Mouse (Mus musculus): Measurements from ENCODE around the gene Olfr1277. TPM values are rescaled to one million over a fixed set of nuclear protein-coding genes. Genes with fewer than 3 reads are reported as not detected.

The Olfr1277 gene
- polyA plus RNA-seq (2014; fragmentation: Nextera tagmentation; extraction: Ambion mirVana) = not detected in 2 replicates

DNA sequence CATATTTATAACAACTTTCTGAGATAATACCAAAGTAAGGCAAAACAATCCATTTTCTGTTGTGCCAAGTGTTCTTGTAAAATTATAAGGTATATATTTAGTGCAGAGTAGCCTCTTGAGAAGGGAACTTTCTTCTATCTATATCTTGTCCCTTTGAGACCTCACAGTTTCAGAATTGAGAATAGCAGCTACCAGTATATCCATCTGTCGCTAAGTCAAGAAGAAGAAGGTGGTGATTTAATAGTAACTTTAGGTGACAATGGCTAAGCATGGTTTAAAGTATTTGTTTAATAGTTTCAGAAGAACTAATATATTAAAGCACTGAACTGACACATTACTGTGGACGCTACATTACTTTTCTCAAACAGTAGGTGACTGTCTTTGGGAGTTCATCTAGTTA, at the start of gene Olfr1277:
Olfr1277 (minus strand) TSS at position 101 of the 400 bp plus-strand sequence.
- Histone ChIP-seq H3K4me2 (ENCODE audit: low read length) (no peak within 1 kb of the TSS), H3K27me3 (ENCODE audit: control insufficient read depth, insufficient read depth, low read length) (no peaks in the 10 kb centered on the region), H3K36me3 (ENCODE audit: control insufficient read depth, insufficient read depth, low read length) (no peaks in the 10 kb centered on the region), H3K9me3 (ENCODE audit: control insufficient read depth, low read length) (peaks cover 2% of the 10 kb centered on the region; the same call in 1 of the 2 replicates), H3K4me3 (ENCODE audit: control insufficient read depth in 1 of 2, insufficient read depth in 1 of 2, low read depth in 1 of 2, low read length in 2 of 2) (no peak within 1 kb of the TSS), H3K27ac (replicated peaks in 1 of 2; ENCODE audit: control insufficient read depth in 1 of 2, insufficient read depth in 1 of 2, low read depth in 2 of 2, low read length in 2 of 2) (no peak within 1 kb of the TSS), H3K4me1 (ENCODE audit: control insufficient read depth in 2 of 2, insufficient read depth in 2 of 2, low read length in 2 of 2) (no peaks in the 10 kb centered on the region), H3K9ac (ENCODE audit: low read length) (no peak within 1 kb of the TSS)
- no peak for ATAC-seq (ENCODE audit: insufficient number of reproducible peaks, insufficient read depth, low FRiP score, low read depth)
- 69% methylated on average over 2 of the region's 2 CpGs for WGBS

DNA sequence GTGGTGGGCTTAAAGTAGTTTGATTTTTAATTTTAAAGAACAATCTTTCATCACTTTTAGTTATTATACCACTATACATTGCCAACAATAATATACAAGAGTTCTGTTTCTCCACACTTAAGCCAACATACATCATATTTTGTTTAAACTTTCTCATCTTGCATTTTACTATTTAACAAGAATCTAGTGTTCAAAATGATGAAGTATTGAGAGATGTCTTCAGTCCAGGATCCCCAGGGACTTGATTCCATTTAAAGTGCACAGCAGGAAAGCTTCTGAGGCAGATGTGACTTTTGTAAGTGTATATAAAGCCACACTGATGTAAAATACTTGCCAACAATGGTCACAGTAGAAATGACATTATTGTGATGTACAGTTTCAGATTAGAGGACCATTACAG, 39.8 kb upstream of the Olfr1277 start, which contains the start of gene Olfr1280:
Olfr1280 (plus strand) TSS at position 301 of the 400 bp plus-strand sequence.
- ATAC-seq (ENCODE audit: insufficient number of reproducible peaks, insufficient read depth, low FRiP score, low read depth) = no peak
- H3K9me3 ChIP-seq (ENCODE audit: control insufficient read depth, low read length) = no peaks in the 10 kb centered on the region
- H3K27ac ChIP-seq (replicated peaks in 1 of 2; ENCODE audit: control insufficient read depth in 1 of 2, insufficient read depth in 1 of 2, low read depth in 2 of 2, low read length in 2 of 2) = no peak within 1 kb of the TSS
- H3K27me3 ChIP-seq (ENCODE audit: control insufficient read depth, insufficient read depth, low read length) = no peaks in the 10 kb centered on the region
- no peak within 1 kb of the TSS for H3K9ac ChIP-seq (ENCODE audit: low read length)
- no peak within 1 kb of the TSS for H3K4me3 ChIP-seq (ENCODE audit: control insufficient read depth in 1 of 2, insufficient read depth in 1 of 2, low read depth in 1 of 2, low read length in 2 of 2)
- no peak within 1 kb of the TSS for H3K4me2 ChIP-seq (ENCODE audit: low read length)
- no peaks in the 10 kb centered on the region for H3K36me3 ChIP-seq (ENCODE audit: control insufficient read depth, insufficient read depth, low read length)
- no peaks in the 10 kb centered on the region for H3K4me1 ChIP-seq (ENCODE audit: control insufficient read depth in 2 of 2, insufficient read depth in 2 of 2, low read length in 2 of 2)

DNA sequence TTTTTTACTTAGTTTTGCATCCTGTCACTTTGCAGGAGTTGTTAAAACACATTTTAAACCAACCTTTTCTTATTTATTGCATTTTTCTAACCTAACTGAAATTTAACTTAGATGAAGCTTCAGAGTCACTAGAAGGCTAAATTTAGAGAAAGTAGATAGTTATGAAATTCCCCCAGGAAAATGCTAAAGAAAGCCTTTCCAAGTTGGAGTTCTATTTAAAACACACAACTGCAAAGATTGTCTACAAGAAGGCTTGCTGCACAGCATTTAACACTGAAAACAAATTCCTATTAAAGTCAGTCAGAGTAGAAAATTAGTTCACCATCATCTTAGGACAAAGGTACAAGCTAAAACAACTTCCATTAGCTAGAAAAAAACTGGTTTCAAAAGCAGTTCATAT, 26.5 kb upstream of the Olfr1277 start, which contains the start of gene Olfr1279:
Olfr1279 (plus strand) TSS at position 262 of the 400 bp plus-strand sequence.
- no peak within 1 kb of the TSS for H3K27ac ChIP-seq (replicated peaks in 1 of 2; ENCODE audit: control insufficient read depth in 1 of 2, insufficient read depth in 1 of 2, low read depth in 2 of 2, low read length in 2 of 2)
- no peaks in the 10 kb centered on the region for H3K27me3 ChIP-seq (ENCODE audit: control insufficient read depth, insufficient read depth, low read length)
- no peaks in the 10 kb centered on the region for H3K36me3 ChIP-seq (ENCODE audit: control insufficient read depth, insufficient read depth, low read length)
- no peak for ATAC-seq (ENCODE audit: insufficient number of reproducible peaks, insufficient read depth, low FRiP score, low read depth)
- H3K9ac ChIP-seq (ENCODE audit: low read length) = no peak within 1 kb of the TSS
- no peak within 1 kb of the TSS for H3K4me3 ChIP-seq (ENCODE audit: control insufficient read depth in 1 of 2, insufficient read depth in 1 of 2, low read depth in 1 of 2, low read length in 2 of 2)
- H3K4me2 ChIP-seq (ENCODE audit: low read length) = no peak within 1 kb of the TSS
- H3K4me1 ChIP-seq (ENCODE audit: control insufficient read depth in 2 of 2, insufficient read depth in 2 of 2, low read length in 2 of 2) = no peaks in the 10 kb centered on the region
- H3K9me3 ChIP-seq (ENCODE audit: control insufficient read depth, low read length) = no peaks in the 10 kb centered on the region

DNA sequence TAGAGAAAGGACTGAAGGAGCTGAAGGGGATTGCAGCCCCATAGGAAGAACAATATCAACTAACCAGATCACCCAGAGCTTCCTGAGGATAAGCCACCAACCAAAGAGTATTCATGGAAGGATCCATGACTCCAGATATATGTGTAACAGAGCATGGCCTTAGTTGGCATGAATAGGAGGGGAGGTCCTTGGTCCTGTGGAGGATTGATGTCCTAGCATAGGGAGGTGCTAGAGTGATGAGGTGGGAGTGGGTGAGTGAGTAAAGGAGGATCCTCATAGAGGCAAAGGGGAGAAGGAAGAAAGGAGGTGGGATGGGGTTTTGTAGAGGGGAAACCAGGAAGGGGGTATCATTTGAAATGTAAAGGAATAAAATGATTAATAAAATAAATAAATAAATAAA, 24.6 kb upstream of the Olfr1277 start:
- H3K36me3 ChIP-seq (ENCODE audit: control insufficient read depth, insufficient read depth, low read length) = no peaks in the 10 kb centered on the region
- ATAC-seq (ENCODE audit: insufficient number of reproducible peaks, insufficient read depth, low FRiP score, low read depth) = no peak
- no peak overlapping the region for H3K4me2 ChIP-seq (ENCODE audit: low read length)
- H3K9me3 ChIP-seq (ENCODE audit: control insufficient read depth, low read length) = no peaks in the 10 kb centered on the region
- H3K27ac ChIP-seq (replicated peaks in 1 of 2; ENCODE audit: control insufficient read depth in 1 of 2, insufficient read depth in 1 of 2, low read depth in 2 of 2, low read length in 2 of 2) = no peak overlapping the region
- H3K9ac ChIP-seq (ENCODE audit: low read length) = no peak overlapping the region
- no peaks in the 10 kb centered on the region for H3K27me3 ChIP-seq (ENCODE audit: control insufficient read depth, insufficient read depth, low read length)
- no peaks in the 10 kb centered on the region for H3K4me1 ChIP-seq (ENCODE audit: control insufficient read depth in 2 of 2, insufficient read depth in 2 of 2, low read length in 2 of 2)
- H3K4me3 ChIP-seq (ENCODE audit: control insufficient read depth in 1 of 2, insufficient read depth in 1 of 2, low read depth in 1 of 2, low read length in 2 of 2) = no peak overlapping the region

DNA sequence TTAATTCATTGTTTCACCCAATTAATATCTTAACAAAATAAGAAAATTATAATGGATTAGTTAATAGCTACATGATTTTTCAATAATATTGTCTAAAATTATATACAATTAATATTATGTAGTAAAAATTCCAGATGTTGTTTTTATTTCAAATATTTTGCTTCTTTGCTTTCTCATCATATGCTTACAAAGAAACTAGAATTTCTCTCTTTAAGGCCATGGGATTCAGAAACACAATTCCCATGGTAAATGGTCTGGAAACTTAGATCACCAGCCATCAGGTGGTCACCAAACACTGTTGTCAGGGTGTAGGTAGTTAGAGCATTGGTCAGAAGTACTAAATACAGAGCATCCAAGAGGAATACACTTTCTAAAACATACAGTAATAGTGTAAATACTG, 15.9 kb upstream of the Olfr1277 start, which contains the start of gene Olfr1278:
Olfr1278 (plus strand) TSS at position 301 of the 400 bp plus-strand sequence.
- ATAC-seq (ENCODE audit: insufficient number of reproducible peaks, insufficient read depth, low FRiP score, low read depth) = no peak
- Histone ChIP-seq H3K27ac (replicated peaks in 1 of 2; ENCODE audit: control insufficient read depth in 1 of 2, insufficient read depth in 1 of 2, low read depth in 2 of 2, low read length in 2 of 2) (no peak within 1 kb of the TSS), H3K36me3 (ENCODE audit: control insufficient read depth, insufficient read depth, low read length) (no peaks in the 10 kb centered on the region), H3K4me3 (ENCODE audit: control insufficient read depth in 1 of 2, insufficient read depth in 1 of 2, low read depth in 1 of 2, low read length in 2 of 2) (no peak within 1 kb of the TSS), H3K9me3 (ENCODE audit: control insufficient read depth, low read length) (no peaks in the 10 kb centered on the region), H3K27me3 (ENCODE audit: control insufficient read depth, insufficient read depth, low read length) (no peaks in the 10 kb centered on the region), H3K4me2 (ENCODE audit: low read length) (no peak within 1 kb of the TSS), H3K9ac (ENCODE audit: low read length) (no peak within 1 kb of the TSS), H3K4me1 (ENCODE audit: control insufficient read depth in 2 of 2, insufficient read depth in 2 of 2, low read length in 2 of 2) (no peaks in the 10 kb centered on the region)

DNA sequence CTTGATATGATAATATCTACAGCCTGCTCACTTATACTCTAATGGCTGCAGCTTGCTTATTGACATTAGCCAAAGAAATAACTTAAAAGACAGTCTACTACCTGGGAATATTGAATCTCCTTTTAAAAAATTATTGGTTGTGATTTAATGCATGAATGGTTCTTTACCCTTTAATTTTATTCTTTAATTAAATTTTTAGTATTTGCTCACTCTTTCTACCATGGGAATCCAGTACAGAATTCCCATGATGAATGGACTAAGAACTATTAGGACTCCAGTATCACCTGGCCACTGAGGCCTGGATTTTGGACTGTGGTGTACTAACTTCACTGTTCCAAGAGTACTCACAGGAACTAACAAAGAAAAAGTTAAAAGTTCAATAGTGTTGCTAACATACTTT, 19.7 kb downstream of the Olfr1277 start, which contains the start of gene Olfr1276:
Olfr1276 (plus strand) TSS at position 301 of the 400 bp plus-strand sequence.
- Histone ChIP-seq H3K9ac (ENCODE audit: low read length) (no peak within 1 kb of the TSS), H3K27me3 (ENCODE audit: control insufficient read depth, insufficient read depth, low read length) (no peaks in the 10 kb centered on the region), H3K27ac (replicated peaks in 1 of 2; ENCODE audit: control insufficient read depth in 1 of 2, insufficient read depth in 1 of 2, low read depth in 2 of 2, low read length in 2 of 2) (no peak within 1 kb of the TSS), H3K9me3 (ENCODE audit: control insufficient read depth, low read length) (no peaks in the 10 kb centered on the region), H3K4me3 (ENCODE audit: control insufficient read depth in 1 of 2, insufficient read depth in 1 of 2, low read depth in 1 of 2, low read length in 2 of 2) (no peak within 1 kb of the TSS), H3K36me3 (ENCODE audit: control insufficient read depth, insufficient read depth, low read length) (no peaks in the 10 kb centered on the region), H3K4me2 (ENCODE audit: low read length) (no peak within 1 kb of the TSS), H3K4me1 (ENCODE audit: control insufficient read depth in 2 of 2, insufficient read depth in 2 of 2, low read length in 2 of 2) (no peaks in the 10 kb centered on the region)
- ATAC-seq (ENCODE audit: insufficient number of reproducible peaks, insufficient read depth, low FRiP score, low read depth) = no peak

DNA sequence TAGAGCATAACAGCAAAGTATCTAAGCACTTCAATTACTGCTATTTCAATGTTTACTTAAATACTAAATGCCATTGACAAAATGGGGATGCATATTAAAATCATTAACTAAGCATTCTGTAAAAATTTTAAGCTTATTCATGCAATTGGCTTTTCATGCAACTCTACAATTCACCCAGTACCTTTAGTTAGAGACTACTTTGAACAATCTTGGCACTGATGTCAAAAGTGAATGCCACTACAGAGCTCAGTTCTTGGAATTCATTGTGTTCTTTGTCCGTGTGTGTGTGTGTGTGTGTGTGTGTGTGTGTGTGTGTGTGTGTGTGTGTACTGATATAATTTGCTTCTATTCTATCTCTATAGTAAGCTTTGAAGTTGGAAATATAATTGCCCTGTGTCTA, 38.7 kb downstream of the Olfr1277 start, which contains the start of gene Olfr1275:
Olfr1275 (minus strand) TSS at position 101 of the 400 bp plus-strand sequence.
- Histone ChIP-seq H3K4me3 (ENCODE audit: control insufficient read depth in 1 of 2, insufficient read depth in 1 of 2, low read depth in 1 of 2, low read length in 2 of 2) (no peak within 1 kb of the TSS), H3K27ac (replicated peaks in 1 of 2; ENCODE audit: control insufficient read depth in 1 of 2, insufficient read depth in 1 of 2, low read depth in 2 of 2, low read length in 2 of 2) (no peak within 1 kb of the TSS)
- WGBS = 75% methylated on average over 1 of the region's 1 CpGs

DNA sequence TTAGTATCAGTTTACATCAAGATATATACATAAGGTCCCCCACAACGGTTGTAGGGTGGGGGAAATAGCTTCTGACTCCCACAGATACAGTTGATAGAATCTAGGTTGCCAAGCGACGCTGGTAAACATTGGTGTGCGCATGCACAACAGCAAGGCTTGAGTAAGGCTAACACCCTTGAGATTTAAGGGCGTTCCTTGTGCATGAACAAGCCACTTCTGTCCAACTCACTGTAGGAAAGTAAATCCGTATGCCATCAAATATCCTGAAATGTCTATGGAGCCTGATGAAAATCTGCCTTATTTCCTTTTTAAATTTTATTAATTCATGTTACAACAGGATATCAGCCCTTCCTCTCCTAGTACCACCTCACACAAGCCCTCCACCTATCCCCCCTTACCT, 44.4 kb downstream of the Olfr1277 start, which contains the start of gene 4930430A15Rik:
4930430A15Rik (minus strand) TSS at position 101 of the 400 bp plus-strand sequence.
- no peak for ATAC-seq (ENCODE audit: insufficient number of reproducible peaks, insufficient read depth, low FRiP score, low read depth)

More for the DNA sequence above, 38.7 kb downstream of the Olfr1277 start, which contains the start of gene Olfr1275:
- no peak for ATAC-seq (ENCODE audit: insufficient number of reproducible peaks, insufficient read depth, low FRiP score, low read depth)
- Histone ChIP-seq H3K9ac (ENCODE audit: low read length) (no peak within 1 kb of the TSS), H3K4me2 (ENCODE audit: low read length) (no peak within 1 kb of the TSS), H3K36me3 (ENCODE audit: control insufficient read depth, insufficient read depth, low read length) (no peaks in the 10 kb centered on the region), H3K27me3 (ENCODE audit: control insufficient read depth, insufficient read depth, low read length) (no peaks in the 10 kb centered on the region), H3K4me1 (ENCODE audit: control insufficient read depth in 2 of 2, insufficient read depth in 2 of 2, low read length in 2 of 2) (no peaks in the 10 kb centered on the region), H3K9me3 (ENCODE audit: control insufficient read depth, low read length) (no peaks in the 10 kb centered on the region)

More for the DNA sequence above, 44.4 kb downstream of the Olfr1277 start, which contains the start of gene 4930430A15Rik:
- H3K27me3 ChIP-seq (ENCODE audit: control insufficient read depth, insufficient read depth, low read length) = no peaks in the 10 kb centered on the region
- no peak within 1 kb of the TSS for H3K4me3 ChIP-seq (ENCODE audit: control insufficient read depth in 1 of 2, insufficient read depth in 1 of 2, low read depth in 1 of 2, low read length in 2 of 2)
- 79% methylated on average over 6 of the region's 6 CpGs for WGBS
- no peaks in the 10 kb centered on the region for H3K9me3 ChIP-seq (ENCODE audit: control insufficient read depth, low read length)
- no peaks in the 10 kb centered on the region for H3K4me1 ChIP-seq (ENCODE audit: control insufficient read depth in 2 of 2, insufficient read depth in 2 of 2, low read length in 2 of 2)
- no peak within 1 kb of the TSS for H3K4me2 ChIP-seq (ENCODE audit: low read length)
- H3K9ac ChIP-seq (ENCODE audit: low read length) = no peak within 1 kb of the TSS
- H3K27ac ChIP-seq (replicated peaks in 1 of 2; ENCODE audit: control insufficient read depth in 1 of 2, insufficient read depth in 1 of 2, low read depth in 2 of 2, low read length in 2 of 2) = no peak within 1 kb of the TSS
- H3K36me3 ChIP-seq (ENCODE audit: control insufficient read depth, insufficient read depth, low read length) = no peaks in the 10 kb centered on the region

All from heart, embryonic 14.5 days (tissue).